Mouse (Mus musculus): ENCODE measurements around the gene Myo1e. TPM values are rescaled to one million over a fixed set of nuclear protein-coding genes. Genes with fewer than 3 reads are reported as not detected.

Myo1e gene
- polyA plus RNA-seq, 1 experiment: 15.4 TPM

DNA sequence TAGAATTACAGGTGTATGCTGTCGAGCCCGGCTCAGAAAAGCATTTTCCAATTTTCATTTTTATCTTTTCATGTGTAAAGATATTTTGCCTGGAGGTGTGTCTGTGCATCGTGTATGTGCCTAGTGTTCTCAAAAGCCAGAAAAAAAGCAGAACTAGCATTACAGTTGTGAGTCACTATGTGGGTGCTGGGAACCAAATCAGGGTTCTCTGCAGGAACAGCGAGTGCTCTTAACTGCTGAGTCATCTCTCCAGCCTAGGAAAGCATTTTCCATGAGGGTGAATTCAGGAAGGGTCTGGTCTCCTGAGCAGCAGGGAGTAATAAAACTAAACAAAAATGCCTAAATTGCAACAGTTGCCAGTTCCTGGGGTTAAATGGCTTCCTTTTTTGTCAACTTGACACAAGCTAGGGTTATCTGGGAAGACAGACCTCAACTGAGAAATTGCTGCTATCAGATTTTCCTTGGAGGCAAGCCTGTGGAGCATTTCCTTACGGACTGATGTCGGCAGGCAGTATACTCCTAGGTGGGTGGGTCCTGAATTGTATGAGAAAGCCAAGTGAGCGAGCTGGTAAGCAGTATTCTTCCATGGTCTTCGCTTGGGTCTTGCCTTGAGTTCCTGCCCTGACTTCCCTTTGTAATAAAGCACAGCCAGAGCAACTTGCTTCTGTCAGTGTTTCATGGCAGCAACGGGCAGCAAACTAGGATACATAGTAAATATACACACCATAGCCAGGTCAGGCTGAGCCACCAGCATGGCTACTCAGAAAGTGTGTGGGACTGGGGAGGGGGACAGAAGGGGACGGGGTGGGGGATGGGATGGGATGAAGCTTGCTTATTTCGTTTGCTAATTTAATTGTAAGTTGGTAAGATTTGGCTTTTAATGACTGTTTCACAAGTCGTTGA is 184.8 kb downstream of the Myo1e start:
- Histone ChIP-seq H3K27ac (ENCODE audit: insufficient read depth, low read length) (no peak overlapping the region), H3K36me3 (ENCODE audit: control insufficient read depth, insufficient read depth, low read length) (peaks cover 18% of the 10 kb centered on the region), H3K4me3 (ENCODE audit: extremely low read depth, insufficient read depth, insufficient read length) (no peak overlapping the region), H3K27me3 (ENCODE audit: control insufficient read depth, insufficient read depth, low read length) (no peaks in the 10 kb centered on the region), H3K4me1 (ENCODE audit: control insufficient read depth, insufficient read depth, insufficient read length) (no peaks in the 10 kb centered on the region)
- DNase-seq (ENCODE audit: low read depth in 1 of 2, low spot score in 2 of 2): no peak
- WGBS: 67% methylated on average over 12 of the region's 12 CpGs
- TF ChIP-seq POLR2A (IDR thresholded peaks at IDR 0.05; ENCODE audit: low read depth, low read length): no peak

- no peak for TF ChIP-seq CTCF (IDR thresholded peaks at IDR 0.05; ENCODE audit: extremely low read depth, insufficient read depth, insufficient read length, insufficient replicate concordance)
- no peak for TF ChIP-seq POLR2A (IDR thresholded peaks at IDR 0.05; ENCODE audit: low read depth, low read length)
- Histone ChIP-seq H3K36me3 (ENCODE audit: control insufficient read depth, insufficient read depth, low read length) (peaks cover 18% of the 10 kb centered on the region), H3K27ac (ENCODE audit: insufficient read depth, low read length) (no peak overlapping the region), H3K27me3 (ENCODE audit: control insufficient read depth, insufficient read depth, low read length) (no peaks in the 10 kb centered on the region), H3K4me3 (ENCODE audit: extremely low read depth, insufficient read depth, insufficient read length) (no peak overlapping the region), H3K4me1 (ENCODE audit: control insufficient read depth, insufficient read depth, insufficient read length) (no peaks in the 10 kb centered on the region)
- no peak for DNase-seq (ENCODE audit: low read depth in 1 of 2, low spot score in 2 of 2)
- WGBS: 15% methylated on average over 6 of the region's 6 CpGs
These were observed 185.4 kb downstream of the Myo1e start for GRCm38 (mm10) chr9:70392563-70392907.

GRCm38 (mm10) chr9:70395617-70396016 is 188.5 kb downstream of the Myo1e start:
- 75% methylated on average over 12 of the region's 12 CpGs for WGBS
- no peaks in the 10 kb centered on the region for H3K27me3 ChIP-seq (ENCODE audit: control insufficient read depth, insufficient read depth, low read length)
- H3K36me3 ChIP-seq (ENCODE audit: control insufficient read depth, insufficient read depth, low read length): peaks cover 25% of the 10 kb centered on the region
- no peaks in the 10 kb centered on the region for H3K4me1 ChIP-seq (ENCODE audit: control insufficient read depth, insufficient read depth, insufficient read length)
- H3K4me3 ChIP-seq (ENCODE audit: extremely low read depth, insufficient read depth, insufficient read length): no peak overlapping the region
- TF ChIP-seq POLR2A (IDR thresholded peaks at IDR 0.05; ENCODE audit: low read depth, low read length): no peak
- no peak for TF ChIP-seq CTCF (IDR thresholded peaks at IDR 0.05; ENCODE audit: extremely low read depth, insufficient read depth, insufficient read length, insufficient replicate concordance)
- no peak overlapping the region for H3K27ac ChIP-seq (ENCODE audit: insufficient read depth, low read length)
- DNase-seq (ENCODE audit: low read depth in 1 of 2, low spot score in 2 of 2): no peak

- no peaks in the 10 kb centered on the region for H3K27me3 ChIP-seq (ENCODE audit: control insufficient read depth, insufficient read depth, low read length)
- no peak overlapping the region for H3K27ac ChIP-seq (ENCODE audit: insufficient read depth, low read length)
- H3K36me3 ChIP-seq (ENCODE audit: control insufficient read depth, insufficient read depth, low read length): peaks cover 26% of the 10 kb centered on the region
- no peak for DNase-seq (ENCODE audit: low read depth in 1 of 2, low spot score in 2 of 2)
- H3K4me3 ChIP-seq (ENCODE audit: extremely low read depth, insufficient read depth, insufficient read length): no peak overlapping the region
- no peaks in the 10 kb centered on the region for H3K4me1 ChIP-seq (ENCODE audit: control insufficient read depth, insufficient read depth, insufficient read length)
- TF ChIP-seq POLR2A (IDR thresholded peaks at IDR 0.05; ENCODE audit: low read depth, low read length): no peak
- no peak for TF ChIP-seq CTCF (IDR thresholded peaks at IDR 0.05; ENCODE audit: extremely low read depth, insufficient read depth, insufficient read length, insufficient replicate concordance)
- 83% methylated on average over 2 of the region's 2 CpGs for WGBS
These were observed 188.9 kb downstream of the Myo1e start for GRCm38 (mm10) chr9:70396083-70396482.

DNA sequence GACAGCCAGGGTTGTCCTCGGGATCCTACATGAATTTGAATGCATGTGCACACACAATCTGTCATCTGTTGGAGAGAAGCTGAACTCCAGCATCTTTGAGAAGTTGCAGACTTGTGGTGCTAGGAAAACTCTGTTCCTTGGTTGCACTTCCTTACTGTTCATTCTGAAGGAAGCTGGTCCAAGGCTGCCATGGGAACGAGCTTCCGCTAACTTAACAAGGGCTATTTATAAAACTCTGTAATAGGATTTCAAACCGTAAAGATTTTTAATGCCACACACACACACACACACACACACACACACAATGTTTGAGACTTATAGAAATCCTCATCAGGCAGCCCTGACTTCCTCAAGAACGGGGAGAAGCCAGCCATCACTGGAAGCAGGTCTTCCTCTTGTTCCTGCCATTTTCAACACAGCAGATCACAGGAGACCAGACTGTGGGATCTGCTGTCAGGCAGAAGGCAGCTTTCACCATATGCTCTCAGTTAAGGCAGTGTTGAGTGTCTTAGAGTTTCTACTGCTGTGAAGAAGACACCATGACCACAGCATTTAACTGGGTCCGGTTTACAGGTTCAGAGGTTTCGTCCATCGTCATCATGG is 194.9 kb downstream of the Myo1e start:
- Histone ChIP-seq H3K4me3 (ENCODE audit: extremely low read depth, insufficient read depth, insufficient read length) (no peak overlapping the region), H3K4me1 (ENCODE audit: control insufficient read depth, insufficient read depth, insufficient read length) (no peaks in the 10 kb centered on the region), H3K27me3 (ENCODE audit: control insufficient read depth, insufficient read depth, low read length) (no peaks in the 10 kb centered on the region), H3K27ac (ENCODE audit: insufficient read depth, low read length) (no peak overlapping the region), H3K36me3 (ENCODE audit: control insufficient read depth, insufficient read depth, low read length) (peaks cover 14% of the 10 kb centered on the region)
- DNase-seq (ENCODE audit: low read depth in 1 of 2, low spot score in 2 of 2): no peak
- 92% methylated on average over 8 of the region's 8 CpGs for WGBS
- TF ChIP-seq CTCF (IDR thresholded peaks at IDR 0.05; ENCODE audit: extremely low read depth, insufficient read depth, insufficient read length, insufficient replicate concordance) (no peak), POLR2A (IDR thresholded peaks at IDR 0.05; ENCODE audit: low read depth, low read length) (no peak)

GRCm38 (mm10) chr9:70406596-70406995 is 199.4 kb downstream of the Myo1e start:
- Histone ChIP-seq H3K4me3 (ENCODE audit: extremely low read depth, insufficient read depth, insufficient read length) (no peak overlapping the region), H3K27ac (ENCODE audit: insufficient read depth, low read length) (no peak overlapping the region), H3K36me3 (ENCODE audit: control insufficient read depth, insufficient read depth, low read length) (0 out of 2 replicates have a peak, but pooled peaks cover 1% of the 10 kb centered on the region), H3K4me1 (ENCODE audit: control insufficient read depth, insufficient read depth, insufficient read length) (no peaks in the 10 kb centered on the region), H3K27me3 (ENCODE audit: control insufficient read depth, insufficient read depth, low read length) (no peaks in the 10 kb centered on the region)
- no peak for TF ChIP-seq CTCF (IDR thresholded peaks at IDR 0.05; ENCODE audit: extremely low read depth, insufficient read depth, insufficient read length, insufficient replicate concordance)
- TF ChIP-seq POLR2A (IDR thresholded peaks at IDR 0.05; ENCODE audit: low read depth, low read length): no peak
- DNase-seq (ENCODE audit: low read depth in 1 of 2, low spot score in 2 of 2): no peak
- 93% methylated on average over 3 of the region's 3 CpGs for WGBS

DNA sequence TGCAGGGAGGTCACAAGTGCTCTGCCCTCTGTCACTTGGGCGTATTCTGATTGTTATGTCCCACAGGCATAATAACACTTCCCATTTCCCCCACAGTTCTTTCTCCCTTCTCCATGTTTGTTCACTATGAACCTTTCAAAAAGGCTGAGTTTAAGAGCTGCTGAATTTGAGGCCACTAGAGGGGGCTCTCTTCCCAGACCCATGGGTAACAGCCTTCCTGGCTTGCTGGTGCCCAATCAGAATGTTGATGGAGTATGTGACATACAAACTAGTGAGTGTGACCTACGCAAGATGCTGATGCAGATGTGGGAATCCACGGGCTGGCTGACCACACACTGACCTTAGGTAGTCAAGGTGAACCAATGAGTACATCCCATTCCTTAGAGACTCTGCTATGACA is 201.6 kb downstream of the Myo1e start:
- peaks cover 4% of the 10 kb centered on the region for H3K36me3 ChIP-seq (ENCODE audit: control insufficient read depth, insufficient read depth, low read length)
- 94% methylated on average over 3 of the region's 3 CpGs for WGBS

More for the DNA sequence above, 201.6 kb downstream of the Myo1e start:
- no peak overlapping the region for H3K4me3 ChIP-seq (ENCODE audit: extremely low read depth, insufficient read depth, insufficient read length)
- H3K27ac ChIP-seq (ENCODE audit: insufficient read depth, low read length): no peak overlapping the region
- peak in 1 of 2 experiments; percentile 12 for DNase-seq (ENCODE audit: low read depth in 1 of 2, low spot score in 2 of 2)
- H3K4me1 ChIP-seq (ENCODE audit: control insufficient read depth, insufficient read depth, insufficient read length): no peaks in the 10 kb centered on the region
- TF ChIP-seq POLR2A (IDR thresholded peaks at IDR 0.05; ENCODE audit: low read depth, low read length) (no peak), CTCF (IDR thresholded peaks at IDR 0.05; ENCODE audit: extremely low read depth, insufficient read depth, insufficient read length, insufficient replicate concordance) (peak; percentile 8; the same call in 1 of the 2 replicates)
- H3K27me3 ChIP-seq (ENCODE audit: control insufficient read depth, insufficient read depth, low read length): no peaks in the 10 kb centered on the region

Measured in spleen, adult 2 months (tissue).